9 mouse cellular contexts compared by ENCODE assay signal in genomic region chr3:88152056-88152455, GRCm38 (mm10). TPM values are rescaled to one million over a fixed set of nuclear protein-coding genes. Genes with fewer than 3 reads are reported as not detected.
DNase-seq lines count a peak whose midpoint lies in the region; ATAC-seq lines count a peak whose summit lies in the region.
"Had no signal": no experiment of that assay in that cellular context is flagged by ENCODE, and none has a peak within 500 bp of the region (broad histone marks: within the 10 kb centered on the region; RNA-seq: fewer than 3 reads in every experiment).

No protein-coding gene starts in this region.

- DNase-seq in embryo, embryonic 10 days (ENCODE audit: low spot score) = peak; percentile 50
- no peak for DNase-seq in embryo, embryonic 9.5 days (ENCODE audit: extremely low spot score)
- DNase-seq in embryo, embryonic 10.5 days (ENCODE audit: low spot score) = peak; percentile 53
- DNase-seq in spleen, postnatal 10 days (ENCODE audit: low spot score in 2 of 2) = no peak

- no peak overlapping the region for H3K4me3 ChIP-seq in hindbrain, embryonic 16.5 days (ENCODE audit: low read length)
- H3K4me3 ChIP-seq in midbrain, embryonic 12.5 days = no peak overlapping the region
- H3K4me3 ChIP-seq: limb, embryonic 12.5 days had no signal

- H3K4me1 ChIP-seq in hindbrain, embryonic 16.5 days (ENCODE audit: control insufficient read depth, insufficient read depth, low read depth, low read length) = peaks cover 61% of the 10 kb centered on the region
- peaks cover 60% of the 10 kb centered on the region for H3K4me1 ChIP-seq in midbrain, embryonic 12.5 days

- peak overlapping the region; percentile 81 for H3K27ac ChIP-seq in hindbrain, embryonic 16.5 days (ENCODE audit: low read depth, low read length)
- H3K27ac ChIP-seq in midbrain, embryonic 12.5 days (replicated peaks) = peak overlapping the region; percentile 86
- H3K27ac ChIP-seq: limb, embryonic 12.5 days had no signal

- peak; percentile 88 for ATAC-seq in hindbrain, embryonic 16.5 days
- peak; percentile 89 for ATAC-seq in midbrain, embryonic 12.5 days (ENCODE audit: low FRiP score, low read depth)
- no peak for ATAC-seq in monocyte, adult 5-6 weeks (replicated peaks; ENCODE audit: insufficient number of reproducible peaks, low FRiP score, low TSS enrichment, poor library complexity, severe bottlenecking)
- ATAC-seq in megakaryocyte progenitor cell, adult 5-6 weeks (replicated peaks; ENCODE audit: poor library complexity) = no peak

- 17% methylated on average over 3 of the region's 3 CpGs for WGBS in hindbrain, embryonic 16.5 days
- 26% methylated on average over 3 of the region's 3 CpGs for whole genome bisulfite sequencing in midbrain, embryonic 12.5 days

- H3K36me3 ChIP-seq in hindbrain, embryonic 16.5 days (ENCODE audit: control insufficient read depth, insufficient read depth, low read length) = peaks cover 5% of the 10 kb centered on the region
- H3K36me3 ChIP-seq in midbrain, embryonic 12.5 days = peaks cover 13% of the 10 kb centered on the region

- no peaks in the 10 kb centered on the region for H3K27me3 ChIP-seq in hindbrain, embryonic 16.5 days (replicated peaks; ENCODE audit: control insufficient read depth, insufficient read depth, low read length)
- no peaks in the 10 kb centered on the region for H3K27me3 ChIP-seq in midbrain, embryonic 12.5 days
- H3K27me3 ChIP-seq: limb, embryonic 12.5 days had no signal

- H3K9me3 ChIP-seq in hindbrain, embryonic 16.5 days (ENCODE audit: control insufficient read depth, low read length) = no peaks in the 10 kb centered on the region
- no peaks in the 10 kb centered on the region for H3K9me3 ChIP-seq in midbrain, embryonic 12.5 days
- H3K9me3 ChIP-seq: limb, embryonic 12.5 days had no signal

- peak overlapping the region; percentile 24 for H3K4me2 ChIP-seq in hindbrain, embryonic 16.5 days (ENCODE audit: low read length)
- H3K4me2 ChIP-seq in midbrain, embryonic 12.5 days (replicated peaks) = peak overlapping the region; percentile 34
- H3K4me2 ChIP-seq: limb, embryonic 12.5 days had no signal

- H3K9ac ChIP-seq in hindbrain, embryonic 16.5 days (ENCODE audit: low read depth, low read length) = peak overlapping the region; percentile 33; the same call in 1 of the 2 replicates
- peak overlapping the region; percentile 11; the same call in 1 of the 2 replicates for H3K9ac ChIP-seq in midbrain, embryonic 12.5 days (replicated peaks)
- H3K9ac ChIP-seq: limb, embryonic 12.5 days had no signal

RNA-seq across cellular contexts. Expression of gene Mef2d, which starts 9.9 kb away (rescaled TPM):
- polyA plus RNA-seq in hindbrain, embryonic 16.5 days (2015; fragmentation: Nextera tagmentation; extraction: Ambion mirVana) = 16.4 and 24.1 TPM in 2 replicates
- polyA plus RNA-seq in midbrain, embryonic 12.5 days (2016; fragmentation: Nextera tagmentation; extraction: Ambion mirVana) = 15.1 and 17.6 TPM in 2 replicates
- total RNA-seq in monocyte, adult 5-6 weeks (2017) = 94.8 to 111 TPM (median 99.0 TPM) in 3 replicates
- 82.5 and 95.7 TPM in 2 replicates for total RNA-seq in megakaryocyte progenitor cell, adult 5-6 weeks (2015)
- 49.6 and 52.8 TPM in 2 replicates for total RNA-seq in megakaryocyte progenitor cell, adult 5-6 weeks (2017)

Comparison
In these comparisons a context has a peak if more than half of its experiments do, and no peak if none do; other contexts are left out.
1. DNase-seq: peak in embryo, embryonic 10 days (single experiment) and embryo, embryonic 10.5 days (single experiment); none in embryo, embryonic 9.5 days (single experiment) and spleen, postnatal 10 days (0 of 2).
2. ATAC-seq: peak in hindbrain, embryonic 16.5 days (single experiment) and midbrain, embryonic 12.5 days (single experiment); none in monocyte, adult 5-6 weeks (single experiment) and megakaryocyte progenitor cell, adult 5-6 weeks (single experiment).